Mouse (Mus musculus) spleen, postnatal 10 days (tissue): ENCODE measurements at regions not wholly inside any gene's neighbourhood (a gene's known extent, or its start where the extent isn't known, plus 50 kb on each side); places are given as distances from the start of the nearest gene placed in this dataset.

ENCODE experiments used
- DNase-seq, 2 experiments: peaks; one replicate each; pipeline ENCODE4 v3.0.0; 2021 to 2022; ENCODE audit warnings: low spot score in 2 of 2

DNA sequence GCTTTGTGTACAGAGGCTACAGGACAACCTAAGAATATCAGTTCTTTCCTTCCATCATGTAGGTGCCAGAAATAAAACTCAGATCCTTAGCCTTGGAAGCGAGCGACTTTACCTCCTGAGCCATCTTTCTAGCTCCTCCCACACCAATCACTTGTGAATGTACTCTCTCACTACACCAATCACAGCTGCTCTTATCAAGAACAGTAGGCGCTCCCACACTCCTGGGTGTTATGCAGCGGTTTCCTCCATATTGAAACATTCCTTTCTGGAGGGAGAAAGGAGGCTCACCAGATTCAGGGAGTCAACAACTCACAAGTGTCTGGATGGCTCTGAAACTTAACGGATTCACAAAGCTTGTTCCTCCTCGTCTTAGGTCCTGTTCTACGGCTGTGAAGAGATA lies 168.1 kb upstream of the Arid2 start:
- no peak for DNase-seq

- no peak for DNase-seq
Measured at GRCm38 (mm10) chr15:96124397-96124796, 162.9 kb upstream of the Arid2 start.

GRCm38 (mm10) chr15:96129699-96130098 lies 157.6 kb upstream of the Arid2 start:
- DNase-seq: no peak

DNA sequence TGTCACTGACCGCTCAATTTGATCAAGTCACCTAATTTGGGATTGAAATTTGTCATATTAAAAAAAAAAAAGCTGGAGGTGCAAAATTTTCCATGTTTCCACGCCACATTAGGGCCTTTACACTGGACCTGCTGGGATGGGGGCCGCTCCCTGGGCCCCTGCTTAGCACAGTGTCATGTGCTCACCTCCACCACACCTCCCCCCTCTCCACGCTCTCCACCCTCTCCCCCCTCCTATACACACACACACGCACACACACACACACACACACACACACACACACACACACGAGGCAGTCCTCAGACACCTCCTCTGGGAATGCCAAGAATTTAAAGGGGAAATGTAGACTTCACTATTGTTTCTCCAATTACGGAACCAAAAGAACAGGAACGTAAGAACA lies 156.8 kb upstream of the Arid2 start:
- DNase-seq: no peak

GRCm38 (mm10) chr15:96131582-96132091 lies 155.7 kb upstream of the Arid2 start:
- no peak for DNase-seq

GRCm38 (mm10) chr15:96132636-96133035 lies 154.7 kb upstream of the Arid2 start:
- DNase-seq: no peak

- no peak for DNase-seq
Measured at GRCm38 (mm10) chr15:96135250-96135731, 152.0 kb upstream of the Arid2 start.

- no peak for DNase-seq
Measured at GRCm38 (mm10) chr15:96135816-96136215, 151.5 kb upstream of the Arid2 start.

- no peak for DNase-seq
Measured at GRCm38 (mm10) chr15:96137534-96137933, 149.8 kb upstream of the Arid2 start.

DNA sequence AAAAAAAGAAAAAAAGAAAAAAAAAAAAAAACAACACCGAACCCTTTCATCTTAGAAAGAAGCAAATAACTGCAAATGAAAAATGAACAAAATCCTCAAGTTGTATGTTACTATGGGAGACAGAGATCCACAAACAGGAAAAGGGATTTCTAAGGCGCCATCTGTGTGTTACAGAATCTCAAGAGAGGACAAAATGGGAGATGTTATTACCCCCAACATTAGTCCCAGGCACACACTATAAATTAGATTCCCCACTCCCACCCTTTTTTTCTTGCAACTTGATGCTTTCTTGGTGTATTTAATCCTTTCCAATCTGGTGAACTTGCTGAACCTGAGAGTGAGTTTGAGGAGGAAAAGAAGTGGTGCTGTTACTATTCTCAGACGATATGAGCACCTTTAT lies 149.4 kb upstream of the Arid2 start:
- no peak for DNase-seq

DNA sequence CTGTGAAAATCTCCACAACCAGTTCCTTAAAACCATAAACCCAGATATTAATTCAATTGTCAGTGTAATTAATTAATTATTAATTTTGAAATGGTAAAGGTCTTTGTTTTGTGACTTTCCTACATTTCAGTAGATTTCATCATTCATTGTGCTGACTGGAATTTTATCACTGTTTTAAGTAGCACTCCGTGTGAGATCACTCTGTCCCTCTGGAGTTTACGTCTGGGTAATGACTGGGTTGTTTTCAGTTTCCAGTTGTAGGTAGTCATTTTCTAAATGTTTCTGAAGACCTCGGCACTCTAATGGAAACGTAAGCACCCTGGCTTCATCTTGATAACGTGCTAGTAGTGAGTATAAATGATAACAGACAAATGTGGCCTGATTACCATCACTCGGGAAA lies 133.8 kb upstream of the Arid2 start:
- no peak for DNase-seq

GRCm38 (mm10) chr15:96158321-96158720 lies 129.0 kb upstream of the Arid2 start:
- no peak for DNase-seq

DNA sequence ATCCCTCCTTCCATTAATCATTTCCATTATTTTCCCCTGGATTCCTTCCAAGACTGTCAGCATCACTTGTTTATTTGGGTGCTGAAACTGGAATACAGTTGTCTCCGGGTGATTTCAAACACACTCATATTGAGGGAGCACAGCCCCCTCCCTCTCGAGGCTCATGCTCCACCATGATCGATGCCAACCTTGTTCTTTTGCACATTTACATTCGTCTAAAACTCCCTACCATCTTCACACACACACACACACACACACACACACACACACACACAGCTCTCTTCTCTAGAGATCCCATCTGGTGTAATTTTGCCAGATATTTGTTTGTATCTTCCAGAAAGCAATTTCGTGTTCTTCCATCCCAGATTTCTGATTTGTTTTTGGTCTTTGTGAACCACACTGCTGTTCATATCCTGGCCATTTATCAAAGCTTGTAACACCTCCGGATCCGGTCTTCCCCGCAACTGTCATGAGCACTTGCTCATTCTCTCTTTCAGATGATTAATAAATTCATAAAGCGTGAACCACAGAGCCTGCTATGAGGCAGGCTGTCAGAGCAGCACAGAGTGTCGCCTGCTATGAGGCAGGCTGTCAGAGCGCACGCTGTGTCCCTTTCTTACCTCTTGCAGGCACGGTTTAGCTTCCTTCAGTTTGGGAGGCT lies 122.4 kb upstream of the Arid2 start:
- DNase-seq: no peak

GRCm38 (mm10) chr15:96167256-96167655 lies 120.1 kb upstream of the Arid2 start:
- no peak for DNase-seq

- no peak for DNase-seq
Measured at GRCm38 (mm10) chr15:96169726-96170467, 117.4 kb upstream of the Arid2 start.

GRCm38 (mm10) chr15:96170986-96171769 lies 116.1 kb upstream of the Arid2 start:
- DNase-seq: no peak

DNA sequence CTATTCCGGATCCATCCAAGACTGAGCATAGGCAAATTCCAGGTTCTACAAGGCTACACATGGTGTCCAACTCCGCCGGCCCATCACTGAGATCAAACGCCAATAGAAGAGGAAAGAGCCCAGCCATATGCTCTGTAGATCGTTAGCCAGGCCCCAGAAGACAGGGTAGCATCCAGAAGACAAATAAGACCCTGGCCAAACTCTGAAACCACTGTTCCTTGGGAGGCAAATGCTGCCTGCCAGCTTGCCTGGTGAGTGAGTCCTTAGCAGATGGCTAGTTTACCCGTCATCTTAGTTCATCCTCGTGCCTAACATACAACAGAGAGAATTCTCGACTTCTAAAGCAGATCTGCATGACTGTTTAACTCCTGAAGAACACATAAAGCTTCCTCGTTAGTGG lies 109.4 kb upstream of the Arid2 start:
- DNase-seq: no peak

DNA sequence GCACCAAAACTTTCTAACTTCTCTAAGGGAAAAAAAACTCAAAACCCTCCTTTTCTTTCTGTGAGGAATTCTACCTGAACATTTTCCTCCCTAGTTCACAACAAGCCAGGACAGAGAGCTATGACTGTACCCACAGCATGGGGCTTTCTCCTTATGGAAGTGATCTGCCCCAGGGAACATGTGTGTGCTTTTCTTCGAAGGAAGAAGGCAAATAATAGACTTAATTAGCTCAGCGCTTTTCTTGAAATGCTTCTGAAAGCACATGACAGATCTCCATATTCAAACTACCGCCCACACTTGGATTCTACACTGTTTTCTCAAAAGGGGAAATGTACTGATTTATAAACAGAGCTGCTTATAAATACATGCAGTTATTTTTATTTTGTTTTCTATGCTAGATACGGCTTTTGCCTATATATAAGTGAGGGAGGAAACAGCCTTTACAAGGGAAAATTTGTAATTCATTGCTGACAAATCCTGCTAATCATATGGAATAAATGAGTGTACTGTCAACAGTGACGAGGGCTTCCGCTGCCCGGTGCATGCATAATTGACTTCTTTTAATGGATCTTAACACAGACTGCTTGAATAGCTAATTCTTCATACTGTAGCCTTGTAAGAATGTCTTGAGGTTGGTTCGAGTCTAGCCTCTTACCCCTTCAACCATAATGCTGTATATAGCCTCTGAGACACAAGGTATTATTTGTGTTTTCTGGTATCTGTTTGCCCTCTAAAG lies 108.8 kb upstream of the Arid2 start:
- no peak for DNase-seq

GRCm38 (mm10) chr15:96179511-96179910 lies 107.8 kb upstream of the Arid2 start:
- DNase-seq: no peak

GRCm38 (mm10) chr15:96180036-96180435 lies 107.3 kb upstream of the Arid2 start:
- DNase-seq: no peak

- no peak for DNase-seq
Measured at GRCm38 (mm10) chr15:96180977-96181376, 106.3 kb upstream of the Arid2 start.

- DNase-seq: no peak
Measured at GRCm38 (mm10) chr15:96182313-96182712, 105.0 kb upstream of the Arid2 start.
